Mouse (Mus musculus): Measurements from ENCODE around the gene Prrg2.

DNA sequence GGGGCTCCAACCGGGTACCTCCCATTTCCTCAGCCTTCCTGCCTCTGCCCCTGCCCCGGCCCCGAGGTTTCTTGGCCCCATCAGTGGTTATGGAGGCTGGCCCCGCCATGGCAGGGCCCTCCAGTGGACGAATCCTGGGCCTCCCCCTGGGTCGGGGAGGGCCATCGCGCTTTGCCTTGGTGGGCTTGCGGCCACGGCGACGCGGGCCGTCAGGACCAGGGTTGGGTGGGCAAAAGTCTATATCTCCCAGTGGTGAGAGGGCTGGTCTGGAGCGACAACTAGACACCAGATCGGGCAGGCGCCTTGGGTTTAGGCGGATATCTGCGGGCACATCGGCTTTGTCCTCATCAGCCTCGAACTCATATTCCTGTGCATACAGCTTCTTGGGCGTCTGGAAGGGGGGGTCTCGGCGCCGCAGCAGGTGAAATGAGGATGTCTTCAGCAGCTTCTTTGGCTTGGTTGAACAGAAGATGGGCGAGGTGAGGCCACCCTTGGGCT, 15.6 kb downstream of the Prrg2 start:
- TF ChIP-seq CTCF (IDR thresholded peaks at IDR 0.05; ENCODE audit: borderline replicate concordance, control insufficient read depth, extremely low read depth, insufficient read depth, low read length, poor library complexity) (no peak), POLR2A (IDR thresholded peaks at IDR 0.05; ENCODE audit: control insufficient read depth, extremely low read depth, insufficient read depth, low read length, poor library complexity) (no peak)

All from thymus, adult 2 months (tissue).